In genomic region chr2:50687672-50688151, GRCm38 (mm10) we compare ENCODE assay signal across 13 mouse cellular contexts.
DNase-seq lines count a peak whose midpoint lies in the region; ATAC-seq and TF ChIP-seq lines count a peak whose summit lies in the region.
"Had no signal": no experiment of that assay in that cellular context is flagged by ENCODE, and none has a peak within 500 bp of the region (broad histone marks: within the 10 kb centered on the region; RNA-seq: fewer than 3 reads in every experiment).

No protein-coding gene starts in this region.

- H3K4me2 ChIP-seq in lung, embryonic 16.5 days (ENCODE audit: low read depth, low read length): no peak overlapping the region
- no peak overlapping the region for H3K4me2 ChIP-seq in stomach, postnatal 0 days (replicated peaks; ENCODE audit: low read depth)
- H3K4me2 ChIP-seq: liver, embryonic 12.5 days; neural tube, embryonic 13.5 days had no signal

- H3K27ac ChIP-seq in lung, embryonic 16.5 days (ENCODE audit: low read length): no peak overlapping the region
- H3K27ac ChIP-seq in stomach, postnatal 0 days (replicated peaks): peak overlapping the region; percentile 76
- H3K27ac ChIP-seq in midbrain, embryonic 10.5 days (replicated peaks): no peak overlapping the region
- H3K27ac ChIP-seq: hindbrain, postnatal 0 days; liver, embryonic 12.5 days; neural tube, embryonic 13.5 days had no signal

- POLR2A ChIA-PET in Patski (lab: Charles Lee): interaction anchor here (0.7 to 1.3 kb wide), 3 partner anchors 9 to 13 kb away, joined by 3 to 8 read pairs (median 4); no protein-coding TSS in a partner anchor

- TF ChIP-seq EP300 in stomach, postnatal 0 days (optimal IDR thresholded peaks at IDR 0.05): no peak

- H3K9me3 ChIP-seq in lung, embryonic 16.5 days (ENCODE audit: control insufficient read depth, low read length): no peaks in the 10 kb centered on the region
- H3K9me3 ChIP-seq in stomach, postnatal 0 days (ENCODE audit: control insufficient read depth, low read length): no peaks in the 10 kb centered on the region
- H3K9me3 ChIP-seq in midbrain, embryonic 10.5 days (replicated peaks): no peaks in the 10 kb centered on the region; the same call in 1 of the 2 replicates
- H3K9me3 ChIP-seq: liver, embryonic 12.5 days; neural tube, embryonic 13.5 days had no signal

- TF ChIP-seq CTCF in Patski (IDR thresholded peaks at IDR 0.05): no peak
- TF ChIP-seq CTCF in stomach, postnatal 0 days (IDR thresholded peaks at IDR 0.05; ENCODE audit: low read depth): no peak

- 0 out of 2 replicates have a peak, but pooled peaks have one; percentile 10 for ATAC-seq in lung, embryonic 16.5 days (ENCODE audit: low read depth)
- ATAC-seq in Patski: peak; percentile 8
- ATAC-seq in granulocyte monocyte progenitor cell, adult 5-6 weeks (replicated peaks; ENCODE audit: poor library complexity, severe bottlenecking): peak; percentile 72
- no peak for ATAC-seq in stomach, postnatal 0 days (ENCODE audit: low FRiP score, low TSS enrichment)
- ATAC-seq: hindbrain, postnatal 0 days; liver, embryonic 12.5 days; midbrain, embryonic 16.5 days had no signal

- H3K9ac ChIP-seq in lung, embryonic 16.5 days (ENCODE audit: low read length): no peak overlapping the region
- H3K9ac ChIP-seq in stomach, postnatal 0 days (ENCODE audit: low read length): no peak overlapping the region
- H3K9ac ChIP-seq: liver, embryonic 12.5 days; neural tube, embryonic 13.5 days had no signal

- in situ Hi-C loops in Patski (cut with MboI; ENCODE audit: low pct_unique_long_range_greater_than_20kb): no loop called here

- no peaks in the 10 kb centered on the region for H3K36me3 ChIP-seq in lung, embryonic 16.5 days (ENCODE audit: control insufficient read depth, insufficient read depth, low read length)
- no peaks in the 10 kb centered on the region for H3K36me3 ChIP-seq in stomach, postnatal 0 days (ENCODE audit: control insufficient read depth, insufficient read depth, low read length)
- no peaks in the 10 kb centered on the region for H3K36me3 ChIP-seq in midbrain, embryonic 10.5 days
- H3K36me3 ChIP-seq: liver, embryonic 12.5 days; neural tube, embryonic 13.5 days had no signal

- CTCF ChIA-PET in Patski (lab: Charles Lee): no interaction called here

- 75% methylated on average over 10 of the region's 10 CpGs for WGBS in lung, embryonic 16.5 days
- WGBS in stomach, postnatal 0 days: 76% methylated on average over 10 of the region's 10 CpGs
- WGBS in midbrain, embryonic 10.5 days: 84% methylated on average over 10 of the region's 10 CpGs

- H3K4me1 ChIP-seq in lung, embryonic 16.5 days (replicated peaks; ENCODE audit: control insufficient read depth, insufficient read depth, low read length): 0 out of 2 replicates have a peak, but pooled peaks cover 2% of the 10 kb centered on the region
- no peaks in the 10 kb centered on the region for H3K4me1 ChIP-seq in stomach, postnatal 0 days (replicated peaks; ENCODE audit: control insufficient read depth, insufficient read depth)
- H3K4me1 ChIP-seq in midbrain, embryonic 10.5 days: no peaks in the 10 kb centered on the region
- H3K4me1 ChIP-seq: liver, embryonic 12.5 days; neural tube, embryonic 13.5 days had no signal

- no peak overlapping the region for H3K4me3 ChIP-seq in lung, embryonic 16.5 days (ENCODE audit: low read length)
- H3K4me3 ChIP-seq in stomach, postnatal 0 days (ENCODE audit: low read depth, low read length): no peak overlapping the region
- H3K4me3 ChIP-seq in midbrain, embryonic 10.5 days: no peak overlapping the region
- H3K4me3 ChIP-seq: erythroblast, embryonic 14.5 days; liver, embryonic 12.5 days; neural tube, embryonic 13.5 days had no signal

- H3K27me3 ChIP-seq in lung, embryonic 16.5 days (ENCODE audit: control insufficient read depth, insufficient read depth, low read depth, low read length): no peaks in the 10 kb centered on the region
- H3K27me3 ChIP-seq in Patski: no peaks in the 10 kb centered on the region
- no peaks in the 10 kb centered on the region for H3K27me3 ChIP-seq in stomach, postnatal 0 days (ENCODE audit: control insufficient read depth, insufficient read depth, low read length)
- H3K27me3 ChIP-seq in midbrain, embryonic 10.5 days (ENCODE audit: low read depth, poor library complexity, severe bottlenecking): no peaks in the 10 kb centered on the region
- H3K27me3 ChIP-seq: liver, embryonic 12.5 days; neural tube, embryonic 13.5 days had no signal

- DNase-seq in lung, adult 18-20 months: no peak
- no peak for DNase-seq in Patski (ENCODE audit: low read depth, low spot score)
- no peak for DNase-seq in stomach, postnatal 0 days (ENCODE audit: low spot score)
- no peak for DNase-seq in midbrain, embryonic 10.5 days (ENCODE audit: low spot score)
- no peak for DNase-seq in gastrocnemius, postnatal 25 days
- DNase-seq: cerebellum, postnatal 36 days had no signal
